Mouse (Mus musculus) CH12.LX (cell line): Measurements from ENCODE around the gene Lsm2. TPM values are rescaled to one million over a fixed set of nuclear protein-coding genes. Genes with fewer than 3 reads are reported as not detected.
"Not testable (repeated sequence)": the region's sequence is repeated elsewhere in the genome, so short reads cannot be mapped to it uniquely, and the experiment has no call there.

Experiments
- DNase-seq: peaks from one replicate; pipeline ENCODE4 v3.0.0-alpha.2; 2013; ENCODE audit errors: extremely low read depth
- H3K27ac ChIP-seq: 2 replicates; pipeline ENCODE4 v1.5.1; 2012; ENCODE audit warnings: low read depth, mild to moderate bottlenecking, control low read depth, moderate library complexity; ENCODE audit not compliant: insufficient read depth
- H3K27me3 ChIP-seq: replicated peaks from 2 replicates; pipeline ENCODE3; 2012; ENCODE audit warnings: inconsistent platforms
- H3K36me3 ChIP-seq, 2 experiments: replicated peaks in 1 of 2; 2 replicates each; pipeline versions ENCODE3 to v1.6.1; 2012; ENCODE audit warnings: inconsistent platforms in 1 of 2, low read length in 1 of 2, mild to moderate bottlenecking in 1 of 2, mixed read lengths in 1 of 2, moderate library complexity in 1 of 2; ENCODE audit not compliant: control insufficient read depth in 1 of 2, insufficient read depth in 1 of 2
- H3K4me1 ChIP-seq, 2 experiments: 2 replicates each; pipeline ENCODE4 v1.6.1; 2012; ENCODE audit warnings: inconsistent platforms in 1 of 2, moderate library complexity in 1 of 2; ENCODE audit not compliant: insufficient read depth in 2 of 2, control insufficient read depth in 1 of 2
- H3K4me2 ChIP-seq: 2 replicates; pipeline ENCODE4 v1.6.1; 2012; ENCODE audit warnings: low read depth, mild to moderate bottlenecking, control low read depth; ENCODE audit not compliant: poor library complexity, insufficient read depth, severe bottlenecking
- H3K4me3 ChIP-seq, 3 experiments: fragments of 150-350 bp in 1 of 3; sonication (generic) in 1 of 3; replicated peaks in 1 of 3; 2 replicates each; pipeline versions ENCODE3 to v1.5.1; 2011 to 2012; ENCODE audit warnings: low read depth in 2 of 3, low read length in 2 of 3, mild to moderate bottlenecking in 2 of 3, moderate library complexity in 2 of 3, control low read depth in 1 of 3, improper control_type of control experiment in 1 of 3, inconsistent platforms in 1 of 3, mixed read lengths in 1 of 3; ENCODE audit not compliant: poor library complexity in 1 of 3
- H3K79me2 ChIP-seq: replicated peaks from 2 replicates; pipeline ENCODE4 v1.6.1; 2012; ENCODE audit warnings: mild to moderate bottlenecking, moderate library complexity; ENCODE audit not compliant: control insufficient read depth, poor library complexity, insufficient read depth, severe bottlenecking; ENCODE audit errors: extremely low read depth
- H3K9ac ChIP-seq: 2 replicates; pipeline ENCODE4 v1.6.1; 2012; ENCODE audit warnings: low read depth, mild to moderate bottlenecking, control low read depth, moderate library complexity; ENCODE audit not compliant: insufficient read depth
- H3K9me3 ChIP-seq: replicated peaks from 2 replicates; pipeline ENCODE3; 2012; ENCODE audit warnings: low read length, inconsistent platforms, mixed read lengths
- BHLHE40 ChIP-seq: IDR thresholded peaks from 2 replicates; pipeline ENCODE4 v1.6.1; 2011; ENCODE audit warnings: mild to moderate bottlenecking, low read depth, low read length, improper control_type of control experiment
- CHD1 ChIP-seq: IDR thresholded peaks from 2 replicates; pipeline ENCODE4 v1.6.1; 2012; ENCODE audit warnings: low read depth, low read length, improper control_type of control experiment, inconsistent platforms
- CHD2 ChIP-seq: IDR thresholded peaks from 2 replicates; pipeline ENCODE4 v1.6.1; 2011; ENCODE audit warnings: low read length, improper control_type of control experiment
- CTCF ChIP-seq, 2 experiments: IDR thresholded peaks in 1 of 2; conservative IDR thresholded peaks in 1 of 2; 2 replicates each; pipeline ENCODE4 v1.5.1; 2011 to 2012; ENCODE audit warnings: low read depth in 2 of 2, low read length in 2 of 2, improper control_type of control experiment in 1 of 2, inconsistent platforms in 1 of 2, mild to moderate bottlenecking in 1 of 2, moderate library complexity in 1 of 2
- ELF1 ChIP-seq: IDR thresholded peaks from 2 replicates; pipeline ENCODE4 v1.6.1; 2014; ENCODE audit warnings: low read depth, mild to moderate bottlenecking, inconsistent platforms, low read length, improper control_type of control experiment
- EP300 ChIP-seq: IDR thresholded peaks from 2 replicates; pipeline ENCODE4 v1.6.1; 2011; ENCODE audit warnings: low read length, improper control_type of control experiment
- ETS1 ChIP-seq: conservative IDR thresholded peaks from 2 replicates; pipeline ENCODE4 v1.6.1; 2012; ENCODE audit warnings: low read depth, mild to moderate bottlenecking, inconsistent platforms, low read length, improper control_type of control experiment, moderate library complexity
- IRF4 ChIP-seq: IDR thresholded peaks from 2 replicates; pipeline ENCODE4 v1.6.1; 2014; ENCODE audit warnings: low read depth, mild to moderate bottlenecking, inconsistent platforms, low read length, improper control_type of control experiment
- MAX ChIP-seq: IDR thresholded peaks from 2 replicates; pipeline ENCODE4 v1.6.1; 2011; ENCODE audit warnings: low read length, improper control_type of control experiment
- MAZ ChIP-seq: IDR thresholded peaks from 2 replicates; pipeline ENCODE4 v1.6.1; 2012; ENCODE audit warnings: low read depth, mild to moderate bottlenecking, inconsistent platforms, low read length, improper control_type of control experiment, moderate library complexity
- MYC ChIP-seq: IDR thresholded peaks from 2 replicates; pipeline ENCODE4 v1.6.1; 2011; ENCODE audit warnings: low read depth, mild to moderate bottlenecking, improper control_type of control experiment, low read length
- NELFE ChIP-seq: IDR thresholded peaks from 2 replicates; pipeline ENCODE4 v1.6.1; 2011; ENCODE audit warnings: low read depth, low read length, improper control_type of control experiment
- NRF1 ChIP-seq: IDR thresholded peaks from 2 replicates; pipeline ENCODE4 v1.6.1; 2014; ENCODE audit warnings: low read depth, mild to moderate bottlenecking, inconsistent platforms, low read length, improper control_type of control experiment, moderate library complexity
- PAX5 ChIP-seq: IDR thresholded peaks from 2 replicates; pipeline ENCODE4 v1.6.1; 2012; ENCODE audit warnings: low read length, inconsistent platforms, mixed read lengths
- POLR2A ChIP-seq: IDR thresholded peaks from 2 replicates; pipeline ENCODE4 v1.6.1; 2011; ENCODE audit warnings: low read depth, mild to moderate bottlenecking, improper control_type of control experiment, low read length
- POLR2AphosphoS2 ChIP-seq: IDR thresholded peaks from 2 replicates; pipeline ENCODE4 v1.6.1; 2011; ENCODE audit warnings: low read depth, low read length, improper control_type of control experiment
- RAD21 ChIP-seq: IDR thresholded peaks from 2 replicates; pipeline ENCODE4 v1.6.1; 2011; ENCODE audit warnings: low read depth, mild to moderate bottlenecking, low read length, improper control_type of control experiment, moderate library complexity
- RCOR1 ChIP-seq: conservative IDR thresholded peaks from 2 replicates; pipeline ENCODE4 v1.6.1; 2012; ENCODE audit warnings: low read depth, mild to moderate bottlenecking, inconsistent platforms, low read length, improper control_type of control experiment
- SMC3 ChIP-seq: IDR thresholded peaks from 2 replicates; pipeline ENCODE4 v1.6.1; 2011; ENCODE audit warnings: low read depth, low read length, improper control_type of control experiment
- TBP ChIP-seq: conservative IDR thresholded peaks from 2 replicates; pipeline ENCODE4 v1.6.1; 2011; ENCODE audit warnings: low read depth, low read length, improper control_type of control experiment
- UBTF ChIP-seq: IDR thresholded peaks from 2 replicates; pipeline ENCODE4 v1.6.1; 2012; ENCODE audit warnings: low read depth, mild to moderate bottlenecking, inconsistent platforms, low read length, improper control_type of control experiment, moderate library complexity
- USF1 ChIP-seq: IDR thresholded peaks from 2 replicates; pipeline ENCODE4 v1.6.1; 2014; ENCODE audit warnings: low read depth, mild to moderate bottlenecking, inconsistent platforms, low read length, improper control_type of control experiment
- ZC3H11A ChIP-seq: IDR thresholded peaks from 2 replicates; pipeline ENCODE4 v1.6.1; 2012; ENCODE audit warnings: low read depth, mild to moderate bottlenecking, inconsistent platforms, low read length, improper control_type of control experiment
- ZMIZ1 ChIP-seq: IDR thresholded peaks from 2 replicates; pipeline ENCODE4 v1.6.1; 2012; ENCODE audit warnings: low read depth, mild to moderate bottlenecking, inconsistent platforms, low read length, improper control_type of control experiment
- ZNF384 ChIP-seq: IDR thresholded peaks from 2 replicates; pipeline ENCODE4 v1.6.1; 2012; ENCODE audit warnings: low read depth, low read length, improper control_type of control experiment, inconsistent platforms
- dilution Hi-C: fragments of 300-500 bp; cut with MboI; formaldehyde crosslinking; loops from 2 replicates; pipeline ENCODE4 v1.14.3; 2020; ENCODE audit warnings: low sequenced_read_pairs; ENCODE audit not compliant: extremely low pct_unique_long_range_greater_than_20kb, extremely low pct_ligation_motif_present
- in situ Hi-C: fragments of 300-500 bp; cut with MboI; formaldehyde crosslinking; loops from 3 replicates; pipeline ENCODE4 v1.14.3; 2019; ENCODE audit warnings: low sequenced_read_pairs, low pct_ligation_motif_present, low pct_unique_long_range_greater_than_20kb, mixed read lengths
- polyA plus RNA-seq: library from polyadenylated mRNA; unstranded; fragments of >175 nt; gene quantifications from 2 replicates; pipeline ENCODE4 v1.2.1, GENCODE M21; 2012; ENCODE audit warnings: low read depth; ENCODE audit not compliant: insufficient read length
- total RNA-seq, 2 experiments: library from RNA; depleted of rRNA; stranded (reverse); fragments of 300-350 nt in 1 of 2; fragments of >200 nt in 1 of 2; gene quantifications; 2 replicates each; pipeline ENCODE4 v1.2.3; 2012 to 2014

The Lsm2 gene
- total and polyA plus RNA-seq, 3 experiments: 104 to 345 (median 135) TPM

DNA sequence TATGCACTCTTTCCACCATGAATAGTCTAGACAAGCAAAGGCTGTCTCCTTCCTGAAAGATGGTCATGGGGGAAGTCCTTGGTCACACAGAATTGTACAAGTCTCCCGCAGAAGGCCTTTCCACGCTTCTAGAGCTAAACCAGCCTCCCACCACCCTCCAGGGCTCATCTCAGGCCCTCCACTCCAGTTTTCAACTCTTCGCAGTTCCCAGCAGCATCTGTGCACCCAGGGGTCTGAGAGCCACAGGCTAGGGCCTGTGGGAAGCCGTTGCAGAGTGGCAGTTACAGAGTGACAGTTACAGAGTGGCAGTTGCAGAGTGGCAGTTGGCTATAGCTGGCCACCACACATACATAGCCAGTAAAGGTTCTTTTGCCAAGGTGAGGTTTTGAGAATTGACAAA is 14.3 kb downstream of the Lsm2 start:
- H3K27ac ChIP-seq, H3K4me2 ChIP-seq: not testable (repeated sequence)

DNA sequence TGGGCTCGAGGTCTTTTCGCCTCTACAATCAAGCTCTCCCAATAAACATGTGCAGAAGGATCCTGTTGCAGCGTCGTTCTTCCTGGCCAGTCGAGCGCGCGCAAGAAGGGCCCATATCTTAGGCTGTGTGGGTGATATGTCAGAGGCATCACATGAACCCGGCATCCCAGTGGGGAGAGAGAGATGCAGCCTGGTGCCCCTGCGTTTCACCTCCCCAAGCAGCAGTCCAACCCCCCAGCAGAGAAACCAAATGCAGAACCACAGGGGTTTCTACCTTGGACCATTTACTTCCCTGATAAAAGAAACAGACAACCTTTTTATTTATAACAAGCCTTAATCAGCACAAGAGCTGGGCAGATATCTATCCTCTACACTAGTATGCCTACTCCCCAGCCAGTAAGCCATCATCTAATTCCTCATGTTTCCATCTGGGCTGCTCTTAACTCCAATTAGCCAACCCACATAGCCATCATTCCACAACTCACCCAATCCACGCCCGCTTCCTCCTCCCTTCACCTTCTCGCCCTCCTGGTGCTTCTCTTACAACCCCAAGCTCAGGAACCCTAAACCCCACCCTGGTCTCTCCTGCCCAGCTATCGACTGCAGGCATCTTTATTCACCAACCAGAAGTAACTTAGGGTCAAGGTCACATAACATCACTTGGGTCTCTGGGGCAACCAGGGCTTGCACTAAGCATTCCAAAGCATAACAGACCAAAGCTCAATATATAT is 14.9 kb downstream of the Lsm2 start:
- H3K27me3 ChIP-seq: no peaks in the 10 kb centered on the region
- peaks cover 4 to 5% of the 10 kb centered on the region in 2 experiments; a peak in 1 of 4 replicates for H3K4me1 ChIP-seq
- in situ Hi-C loops (no loop called here), dilution Hi-C loops (no loop called here)
- DNase-seq: no peak
- peak overlapping the region in 1 of 3 experiments; percentile 59 for H3K4me3 ChIP-seq
- no peak overlapping the region for H3K4me2 ChIP-seq
- H3K27ac ChIP-seq: no peak overlapping the region
- H3K9me3 ChIP-seq: peaks cover 36% of the 10 kb centered on the region
- no peak overlapping the region for H3K9ac ChIP-seq
- TF ChIP-seq CHD2 (peak; percentile 0; the same call in 1 of the 2 replicates), CHD1 (no peak), NRF1 (no peak), POLR2AphosphoS2 (peak; percentile 88), UBTF (no peak), ETS1 (no peak), MAZ (no peak), POLR2A (peak; percentile 71)
- H3K36me3 ChIP-seq: peaks cover 46 to 58% of the 10 kb centered on the region in 2 experiments
- no peaks in the 10 kb centered on the region for H3K79me2 ChIP-seq

More for the DNA sequence above, 14.3 kb downstream of the Lsm2 start:
- H3K4me1 ChIP-seq, DNase-seq, H3K27me3 ChIP-seq, H3K4me3 ChIP-seq, H3K79me2 ChIP-seq, dilution Hi-C loops, in situ Hi-C loops, H3K9ac ChIP-seq: not testable (repeated sequence)
- peak; percentile 48 for TF ChIP-seq POLR2A
- Histone ChIP-seq H3K36me3 (peaks cover 52 to 65% of the 10 kb centered on the region in 2 experiments), H3K9me3 (peaks cover 36% of the 10 kb centered on the region)

DNA sequence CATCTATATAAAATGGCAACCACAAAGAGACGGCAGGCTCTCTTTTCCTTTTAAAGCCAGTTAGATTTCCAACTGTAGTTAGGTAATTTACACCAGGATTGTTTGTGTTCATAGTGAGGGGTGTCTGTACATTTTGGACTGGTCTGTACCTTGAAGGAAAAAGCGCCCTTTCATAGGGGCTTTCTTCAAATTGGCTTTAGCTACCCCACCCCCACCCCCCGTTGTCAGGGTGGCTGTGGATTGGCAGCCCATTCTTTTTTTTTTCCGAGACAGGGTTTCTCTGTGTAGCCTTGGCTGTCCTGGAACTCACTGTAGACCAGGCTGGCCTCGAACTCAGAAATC is 15.5 kb downstream of the Lsm2 start:
- in situ Hi-C loops: no loop called here
- no peak for DNase-seq
- Histone ChIP-seq H3K9ac (no peak overlapping the region), H3K36me3 (peaks cover 42 to 53% of the 10 kb centered on the region in 2 experiments), H3K27ac (no peak overlapping the region), H3K27me3 (no peaks in the 10 kb centered on the region), H3K4me1 (peaks cover 4 to 5% of the 10 kb centered on the region in 2 experiments; a peak in 1 of 4 replicates), H3K79me2 (no peaks in the 10 kb centered on the region), H3K4me2 (no peak overlapping the region), H3K9me3 (peaks cover 36% of the 10 kb centered on the region), H3K4me3 (peak overlapping the region in 1 of 3 experiments; percentile 59)
- dilution Hi-C loops: no loop called here
- no peak for TF ChIP-seq IRF4
- TF ChIP-seq MAZ: no peak
- no peak for TF ChIP-seq CTCF (conservative IDR thresholded peaks at IDR 0.05 in 1 of 2, IDR thresholded peaks at IDR 0.05 in 1 of 2; ENCODE audit: low read depth in 2 of 2, low read length in 2 of 2)
- TF ChIP-seq CHD2: peak; percentile 14; the same call in 1 of the 2 replicates
- TF ChIP-seq UBTF: no peak
- TF ChIP-seq USF1: no peak
- no peak for TF ChIP-seq EP300
- TF ChIP-seq SMC3: no peak
- peak; percentile 67 for TF ChIP-seq POLR2AphosphoS2
- TF ChIP-seq MYC: no peak
- TF ChIP-seq NELFE: 0 out of 2 replicates have a peak, but pooled peaks have one; percentile 22
- TF ChIP-seq TBP: no peak
- TF ChIP-seq ZMIZ1: no peak; the same call in 1 of the 2 replicates
- TF ChIP-seq RAD21: no peak
- no peak for TF ChIP-seq BHLHE40
- no peak for TF ChIP-seq ZC3H11A
- TF ChIP-seq MAX: no peak
- TF ChIP-seq RCOR1: 0 out of 2 replicates have a peak, but pooled peaks have one; percentile 50
- no peak for TF ChIP-seq ELF1
- TF ChIP-seq NRF1: no peak
- TF ChIP-seq ZNF384: 0 out of 2 replicates have a peak, but pooled peaks have one; percentile 13
- TF ChIP-seq PAX5: no peak
